Mouse (Mus musculus) midbrain, postnatal 0 days (tissue): ENCODE measurements around the gene Rere. TPM values are rescaled to one million over a fixed set of nuclear protein-coding genes. Genes with fewer than 3 reads are reported as not detected.
A peak's percentile ranks its signal among the peaks of the same experiment; 100 is the strongest.

Experiments
- ATAC-seq: fragments of 200-750 bp; cut with Nextera tagmentation; 2 replicates; pipeline ENCODE4 v1.8.0; 2017; ENCODE audit warnings: moderate number of reproducible peaks, mild to moderate bottlenecking, moderate TSS enrichment, moderate library complexity; ENCODE audit not compliant: low FRiP score
- DNase-seq: peaks from one replicate; pipeline ENCODE4 v3.0.0-alpha.2; 2015; ENCODE audit warnings: low spot score
- H3K27ac ChIP-seq: fragments of 300-500 bp; sonication (generic); 2 replicates; pipeline ENCODE4 v1.5.1; 2014; ENCODE audit warnings: low read depth, mild to moderate bottlenecking, low read length, mixed read lengths
- H3K27me3 ChIP-seq: fragments of 300-500 bp; sonication (generic); 2 replicates; pipeline ENCODE4 v1.6.1; 2014; ENCODE audit warnings: low read length, control low read depth, mixed read lengths; ENCODE audit not compliant: insufficient read depth
- H3K36me3 ChIP-seq: fragments of 300-500 bp; sonication (generic); 2 replicates; pipeline ENCODE4 v1.6.1; 2014; ENCODE audit warnings: low read length, control low read depth, mixed read lengths; ENCODE audit not compliant: insufficient read depth
- H3K4me1 ChIP-seq: fragments of 300-500 bp; sonication (generic); 2 replicates; pipeline ENCODE4 v1.6.1; 2014; ENCODE audit warnings: mild to moderate bottlenecking, control low read depth, antibody characterized with exemption, low read length, mixed read lengths; ENCODE audit not compliant: insufficient read depth
- H3K4me2 ChIP-seq: fragments of 300-500 bp; sonication (generic); 2 replicates; pipeline ENCODE4 v1.6.1; 2014; ENCODE audit warnings: low read depth, mild to moderate bottlenecking, low read length, mixed read lengths; ENCODE audit not compliant: poor library complexity, severe bottlenecking
- H3K4me3 ChIP-seq: fragments of 300-500 bp; sonication (generic); 2 replicates; pipeline ENCODE4 v1.5.1; 2014; ENCODE audit warnings: low read depth, mild to moderate bottlenecking, low read length, moderate library complexity
- H3K9ac ChIP-seq: fragments of 300-500 bp; sonication (generic); replicated peaks from 2 replicates; pipeline ENCODE4 v1.6.1; 2014; ENCODE audit warnings: mild to moderate bottlenecking, low read length, moderate library complexity, mixed read lengths; ENCODE audit not compliant: poor library complexity, severe bottlenecking
- H3K9me3 ChIP-seq: fragments of 300-500 bp; sonication (generic); 2 replicates; pipeline ENCODE4 v1.6.1; 2016; ENCODE audit warnings: low read length, control low read depth
- CTCF ChIP-seq: IDR thresholded peaks from 2 replicates; pipeline ENCODE4 v1.5.1; 2016; ENCODE audit warnings: antibody characterized with exemption, mild to moderate bottlenecking
- WGBS: fragments of 180-500 bp; shearing (Covaris S2); extraction: QIAGEN DNeasy Blood & Tissue Kit; methylation state at CpG from one replicate; pipeline ENCODE4 v1.1.7; 2014; 5-methylcytosine and 5-hydroxymethylcytosine counted together
- polyA plus RNA-seq: library from polyadenylated mRNA; unstranded; fragments of >200 nt; fragmentation: Nextera tagmentation; extraction: Ambion mirVana; gene quantifications from 2 replicates; pipeline ENCODE4 v1.2.1, GENCODE M21; 2015
- total RNA-seq: library from RNA; depleted of rRNA; stranded (reverse); fragments of >200 nt; gene quantifications from 2 replicates; pipeline ENCODE4 v1.2.3, GENCODE M21; 2014

The Rere gene
- total and polyA plus RNA-seq, 2 experiments from 2014 or later: 22.7 to 36.8 TPM

DNA sequence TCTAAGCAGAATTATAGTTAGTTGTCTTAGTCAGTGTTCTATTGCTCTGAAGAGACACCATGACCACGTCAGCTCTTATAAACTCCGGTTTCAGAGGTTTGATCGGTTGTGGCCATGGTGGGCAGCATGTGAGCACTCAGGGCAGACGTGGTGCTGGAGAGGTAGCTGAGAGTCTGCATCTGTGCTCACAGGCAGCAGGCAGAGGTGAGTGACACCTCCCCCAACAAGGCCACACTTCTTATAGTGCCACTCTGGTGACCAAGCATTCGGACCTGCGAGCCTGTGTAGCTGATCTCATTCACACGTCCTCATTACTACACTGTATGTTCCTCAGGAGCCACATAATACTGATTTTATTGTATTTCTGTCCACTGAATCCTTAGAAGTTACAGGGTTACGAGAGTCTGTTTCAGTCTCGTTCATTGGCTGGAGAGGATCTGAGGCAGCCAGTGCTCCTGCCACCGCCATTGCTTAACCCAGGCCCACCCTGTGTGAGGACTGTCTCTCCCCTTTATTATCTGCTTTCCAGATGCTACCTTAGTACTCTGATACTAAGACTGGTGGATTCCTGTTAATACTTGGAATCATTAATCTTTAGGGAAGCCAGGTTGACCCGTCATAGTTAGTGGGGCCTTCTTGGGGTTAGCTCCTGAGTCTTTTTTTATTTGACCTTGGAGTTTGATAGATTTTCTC, 170.9 kb downstream of the Rere start:
- WGBS: 78% methylated on average over 11 of the region's 11 CpGs
- no peak for ATAC-seq

GRCm38 (mm10) chr4:150454571-150455306, 173.3 kb downstream of the Rere start:
- DNase-seq (no peak), ATAC-seq (no peak)
- no peaks in the 10 kb centered on the region for H3K4me1 ChIP-seq
- 58% methylated on average over 12 of the region's 12 CpGs for whole genome bisulfite sequencing
- no peak for TF ChIP-seq CTCF
- H3K9ac ChIP-seq: no peak overlapping the region
- no peak overlapping the region for H3K27ac ChIP-seq
- no peaks in the 10 kb centered on the region for H3K27me3 ChIP-seq
- no peaks in the 10 kb centered on the region for H3K9me3 ChIP-seq
- no peaks in the 10 kb centered on the region for H3K36me3 ChIP-seq
- no peak overlapping the region for H3K4me3 ChIP-seq
- no peak overlapping the region for H3K4me2 ChIP-seq

More for the DNA sequence above, 170.9 kb downstream of the Rere start:
- no peak overlapping the region for H3K4me2 ChIP-seq
- H3K27me3 ChIP-seq: no peaks in the 10 kb centered on the region
- TF ChIP-seq CTCF: no peak
- H3K9ac ChIP-seq: no peak overlapping the region
- no peak for DNase-seq
- H3K4me3 ChIP-seq: no peak overlapping the region
- no peaks in the 10 kb centered on the region for H3K4me1 ChIP-seq
- no peaks in the 10 kb centered on the region for H3K9me3 ChIP-seq
- H3K36me3 ChIP-seq: no peaks in the 10 kb centered on the region
- H3K27ac ChIP-seq: no peak overlapping the region

GRCm38 (mm10) chr4:150455750-150456149, 174.3 kb downstream of the Rere start:
- WGBS: 53% methylated on average over 1 of the region's 1 CpGs

GRCm38 (mm10) chr4:150456452-150456851, 175.0 kb downstream of the Rere start:
- 18% methylated on average over 7 of the region's 7 CpGs for WGBS
- TF ChIP-seq CTCF: no peak
- Histone ChIP-seq H3K27me3 (no peaks in the 10 kb centered on the region), H3K27ac (no peak overlapping the region), H3K4me3 (no peak overlapping the region), H3K4me1 (no peaks in the 10 kb centered on the region), H3K4me2 (no peak overlapping the region), H3K36me3 (no peaks in the 10 kb centered on the region), H3K9ac (no peak overlapping the region), H3K9me3 (no peaks in the 10 kb centered on the region)
- ATAC-seq: no peak
- no peak for DNase-seq

More at GRCm38 (mm10) chr4:150455750-150456149, 174.3 kb downstream of the Rere start:
- H3K4me2 ChIP-seq: no peak overlapping the region
- no peaks in the 10 kb centered on the region for H3K4me1 ChIP-seq
- H3K27ac ChIP-seq: no peak overlapping the region; the same call in 1 of the 2 replicates
- DNase-seq (peak; percentile 46), ATAC-seq (no peak)
- TF ChIP-seq CTCF: peak; percentile 50
- H3K36me3 ChIP-seq: no peaks in the 10 kb centered on the region
- no peak overlapping the region for H3K4me3 ChIP-seq
- H3K27me3 ChIP-seq: no peaks in the 10 kb centered on the region
- no peaks in the 10 kb centered on the region for H3K9me3 ChIP-seq
- no peak overlapping the region for H3K9ac ChIP-seq

DNA sequence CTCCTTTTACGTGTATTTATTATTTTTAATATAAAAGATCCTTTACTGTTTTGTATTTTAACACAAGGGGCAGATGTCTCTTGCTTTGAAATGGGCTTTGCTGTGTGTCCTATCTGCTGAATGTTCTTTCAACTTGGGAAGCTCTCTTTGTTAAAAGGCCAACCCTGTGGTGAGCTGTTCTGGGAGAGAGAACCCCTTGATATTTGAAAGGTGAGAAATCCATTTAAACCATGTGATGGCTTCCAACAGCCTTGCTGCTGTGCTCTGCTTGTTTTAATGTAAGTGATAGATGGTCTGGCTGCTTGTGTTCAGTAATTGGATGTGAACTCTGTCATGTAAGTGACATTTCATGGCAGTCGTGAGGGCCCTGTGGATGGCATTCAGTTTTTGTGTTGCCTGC, 175.4 kb downstream of the Rere start:
- no peaks in the 10 kb centered on the region for H3K4me1 ChIP-seq
- no peak for TF ChIP-seq CTCF
- DNase-seq (no peak), ATAC-seq (no peak)
- H3K36me3 ChIP-seq: no peaks in the 10 kb centered on the region
- H3K9me3 ChIP-seq: no peaks in the 10 kb centered on the region
- H3K27ac ChIP-seq: no peak overlapping the region
- H3K4me3 ChIP-seq: no peak overlapping the region
- H3K9ac ChIP-seq: no peak overlapping the region
- 36% methylated on average over 2 of the region's 2 CpGs for WGBS
- H3K4me2 ChIP-seq: no peak overlapping the region
- no peaks in the 10 kb centered on the region for H3K27me3 ChIP-seq

DNA sequence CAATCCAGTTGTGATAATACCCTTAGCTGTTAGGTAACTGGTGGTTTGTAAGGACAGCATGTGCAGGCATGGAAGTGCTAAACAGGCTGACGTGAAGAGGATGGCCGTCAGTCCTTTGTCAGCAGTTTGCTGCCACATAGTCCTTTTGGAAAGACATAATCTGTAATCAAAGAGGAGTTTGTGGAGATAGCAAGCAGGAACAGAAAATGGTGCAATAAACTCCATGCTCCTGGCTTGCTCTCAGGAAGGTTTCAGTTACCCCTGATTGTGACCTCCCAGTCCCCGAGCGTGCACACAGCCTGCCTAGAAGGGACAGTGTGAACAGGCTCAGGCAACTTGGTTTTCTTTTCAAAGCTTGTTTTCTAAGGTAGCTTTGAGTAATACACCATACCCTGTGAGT, 175.9 kb downstream of the Rere start:
- no peak overlapping the region for H3K4me2 ChIP-seq
- DNase-seq (no peak), ATAC-seq (no peak)
- no peaks in the 10 kb centered on the region for H3K36me3 ChIP-seq
- no peak overlapping the region for H3K27ac ChIP-seq
- no peaks in the 10 kb centered on the region for H3K27me3 ChIP-seq
- no peaks in the 10 kb centered on the region for H3K4me1 ChIP-seq
- no peak overlapping the region for H3K4me3 ChIP-seq
- 47% methylated on average over 4 of the region's 4 CpGs for WGBS
- no peaks in the 10 kb centered on the region for H3K9me3 ChIP-seq
- TF ChIP-seq CTCF: no peak
- no peak overlapping the region for H3K9ac ChIP-seq
